Mouse (Mus musculus) testis, adult 2 months (tissue): ENCODE measurements at regions not wholly inside any gene's neighbourhood (a gene's known extent, or its start where the extent isn't known, plus 50 kb on each side); places are given as distances from the start of the nearest gene placed in this dataset.

ENCODE experiments used
- CTCF ChIP-seq: fragments of 200-500 bp; IDR thresholded peaks from 2 replicates; pipeline ENCODE4 v1.5.1; 2012; ENCODE audit warnings: low read depth, mild to moderate bottlenecking, inconsistent platforms, low read length, moderate library complexity; ENCODE audit not compliant: control insufficient read depth, insufficient read depth, insufficient replicate concordance
- POLR2A ChIP-seq: fragments of 200-500 bp; IDR thresholded peaks from 2 replicates; pipeline ENCODE4 v1.6.1; 2012; ENCODE audit warnings: low read depth, mild to moderate bottlenecking, inconsistent platforms, low read length, moderate library complexity; ENCODE audit not compliant: control insufficient read depth

DNA sequence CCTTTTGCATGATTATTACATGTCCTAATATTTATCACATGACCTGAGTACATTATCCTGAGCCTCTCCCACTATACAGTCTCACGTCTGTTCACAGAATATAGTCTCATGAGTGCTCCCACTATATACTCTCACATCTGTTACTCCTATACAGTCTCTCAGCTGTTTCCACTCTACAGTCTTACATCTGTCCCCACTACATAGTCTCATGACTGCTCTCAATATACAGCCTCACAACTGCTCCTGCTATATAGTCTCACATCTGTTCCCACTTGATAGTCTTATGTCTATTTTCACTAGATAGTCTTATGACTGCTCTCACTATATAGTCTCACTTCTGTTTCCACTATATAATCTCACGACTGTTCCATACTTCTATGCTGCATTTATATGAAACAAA is 1195.5 kb upstream of the Adgrl2 start:
- no peak for TF ChIP-seq CTCF
- no peak for TF ChIP-seq POLR2A
